Mouse (Mus musculus): ENCODE measurements at regions not wholly inside any gene's neighbourhood (a gene's known extent, or its start where the extent isn't known, plus 50 kb on each side); places are given as distances from the start of the nearest gene placed in this dataset.

GRCm38 (mm10) chr3:143903421-143903820 is 301.6 kb downstream of the Lmo4 start:
- no peak for TF ChIP-seq EP300 (IDR thresholded peaks at IDR 0.05; ENCODE audit: low read depth in 1 of 2, low read length in 2 of 2)
- TF ChIP-seq TBP (IDR thresholded peaks at IDR 0.05; ENCODE audit: low read depth, low read length): no peak
- TF ChIP-seq POLR2A (IDR thresholded peaks at IDR 0.05; ENCODE audit: control insufficient read depth in 1 of 2, insufficient read depth in 1 of 2, low read depth in 1 of 2, low read length in 2 of 2, poor library complexity in 1 of 2): no peak
- TF ChIP-seq CTCF (IDR thresholded peaks at IDR 0.05 in 2 of 3, conservative IDR thresholded peaks at IDR 0.05 in 1 of 3; ENCODE audit: control insufficient read depth in 1 of 3, insufficient read depth in 1 of 3, low read depth in 2 of 3, low read length in 3 of 3, poor library complexity in 1 of 3, severe bottlenecking in 1 of 3): no peak
